Mouse (Mus musculus) E14TG2a.4 (cell line): Measurements from ENCODE around the gene Htatip2.

Experiments used
- H3K27me3 ChIP-seq: 2 replicates; pipeline ENCODE4 v1.6.1; 2014; ENCODE audit warnings: low read length, control low read depth; ENCODE audit not compliant: insufficient read depth
- H3K36me3 ChIP-seq: 2 replicates; pipeline ENCODE4 v1.6.1; 2014; ENCODE audit warnings: low read length, control low read depth; ENCODE audit not compliant: insufficient read depth
- H3K4me1 ChIP-seq: replicated peaks from 2 replicates; pipeline ENCODE4 v1.6.1; 2014; ENCODE audit warnings: low read depth, low read length, control low read depth
- H3K4me3 ChIP-seq: replicated peaks from 2 replicates; pipeline ENCODE4 v1.5.1; 2014; ENCODE audit warnings: mild to moderate bottlenecking, low read length
- H3K9me3 ChIP-seq: 2 replicates; pipeline ENCODE4 v1.6.1; 2014; ENCODE audit warnings: low read length, control low read depth
- CTCF ChIP-seq: conservative IDR thresholded peaks from 2 replicates; pipeline ENCODE4 v1.5.1; 2014; ENCODE audit warnings: low read length
- NANOG ChIP-seq: IDR thresholded peaks from 2 replicates; pipeline ENCODE4 v1.6.1; 2014; ENCODE audit warnings: borderline replicate concordance, low read length, mixed read lengths
- POU5F1 ChIP-seq: IDR thresholded peaks from 2 replicates; pipeline ENCODE4 v1.6.1; 2014; ENCODE audit warnings: low read length, borderline replicate concordance

Htatip2 gene

DNA sequence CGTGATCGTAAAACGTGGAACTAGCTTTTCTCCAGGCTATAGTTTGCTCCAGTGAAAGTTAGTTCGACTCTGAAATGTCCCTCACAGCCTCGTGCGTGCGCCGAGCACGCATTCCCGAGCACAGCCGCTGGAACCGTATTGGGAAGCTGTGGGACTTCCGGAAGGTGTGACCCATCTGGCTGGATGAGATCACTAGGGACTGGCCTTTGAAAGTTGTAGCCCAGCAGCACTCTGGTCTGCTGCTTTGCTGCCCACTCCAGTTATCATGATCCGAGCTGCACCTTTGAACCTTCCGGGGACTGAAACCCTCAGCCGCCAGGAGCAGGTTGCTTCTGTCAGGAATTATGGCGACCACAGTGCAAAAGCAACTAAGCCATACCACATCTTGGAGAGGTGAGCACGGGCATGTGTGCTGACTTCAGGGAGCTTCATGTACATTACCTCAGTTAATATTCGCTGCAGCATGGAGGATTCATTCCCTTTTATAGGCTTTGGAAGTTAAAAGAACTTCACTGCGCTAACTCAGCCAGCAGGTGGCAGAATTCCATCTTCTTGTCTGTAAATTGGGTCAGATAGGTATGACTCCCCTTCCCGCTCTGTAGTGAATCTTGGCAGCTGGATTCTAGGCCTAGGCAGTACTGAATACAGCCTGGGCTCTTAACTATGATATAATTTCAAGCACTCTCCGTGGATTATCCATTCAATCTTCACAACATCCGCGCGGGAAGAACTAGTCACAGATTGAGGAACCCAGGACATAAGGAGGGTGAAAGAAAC lies 6.0 kb upstream of the Htatip2 start:
- TF ChIP-seq NANOG: no peak
- TF ChIP-seq CTCF: peak; percentile 65
- no peak for TF ChIP-seq POU5F1
- peaks cover 16% of the 10 kb centered on the region for H3K27me3 ChIP-seq
- peak overlapping the region; percentile 17; the same call in 1 of the 2 replicates for H3K4me3 ChIP-seq
- H3K9me3 ChIP-seq: no peaks in the 10 kb centered on the region
- peaks cover 29% of the 10 kb centered on the region for H3K4me1 ChIP-seq
- no peaks in the 10 kb centered on the region for H3K36me3 ChIP-seq

DNA sequence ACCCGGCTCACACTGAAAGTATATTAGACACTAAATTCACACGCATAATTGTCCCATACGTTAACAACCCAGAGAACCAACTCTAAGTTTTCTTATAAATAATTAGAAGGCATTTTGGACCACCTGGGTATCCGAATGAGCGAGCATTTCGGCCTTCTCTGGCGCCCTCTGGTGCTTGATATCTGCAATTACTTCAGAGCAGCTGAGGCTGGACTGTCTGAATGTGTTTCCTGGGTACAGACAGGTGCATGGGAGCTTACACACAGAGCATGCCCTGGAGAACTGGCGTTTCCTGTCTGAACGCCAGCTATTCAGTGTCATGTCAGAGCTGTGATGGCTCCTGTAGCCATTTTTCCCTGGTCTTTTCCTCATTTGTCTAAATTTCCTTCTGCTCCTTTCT lies 4.1 kb upstream of the Htatip2 start:
- peak; percentile 92 for TF ChIP-seq CTCF
- no peak for TF ChIP-seq POU5F1
- Histone ChIP-seq H3K36me3 (no peaks in the 10 kb centered on the region), H3K9me3 (no peaks in the 10 kb centered on the region), H3K4me1 (peaks cover 38% of the 10 kb centered on the region), H3K27me3 (peaks cover 28% of the 10 kb centered on the region), H3K4me3 (no peak overlapping the region)

DNA sequence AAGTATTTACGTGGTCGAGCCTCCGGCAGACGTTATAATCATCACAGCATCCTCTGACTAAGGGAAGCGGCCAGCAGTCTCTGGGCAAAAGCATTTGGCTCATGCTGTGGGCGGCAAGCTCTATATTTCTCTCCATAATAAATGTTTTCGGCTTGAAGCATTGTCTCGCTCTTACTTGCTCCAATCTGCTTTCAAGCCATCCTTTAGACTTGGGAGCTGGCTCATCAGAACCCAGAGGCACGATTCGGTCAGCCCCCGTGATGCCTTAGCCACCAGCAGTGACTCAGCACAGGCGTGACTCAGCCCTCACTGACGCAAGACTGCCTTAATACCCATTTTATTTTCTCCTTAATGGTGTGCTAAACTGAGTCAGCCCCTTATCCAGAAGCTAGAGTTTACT lies 3.7 kb downstream of the Htatip2 start:
- Histone ChIP-seq H3K4me1 (peaks cover 46% of the 10 kb centered on the region), H3K9me3 (no peaks in the 10 kb centered on the region), H3K36me3 (no peaks in the 10 kb centered on the region), H3K27me3 (peaks cover 36% of the 10 kb centered on the region), H3K4me3 (0 out of 2 replicates have a peak overlapping the region, but pooled peaks have one; percentile 13)
- TF ChIP-seq POU5F1 (no peak), CTCF (no peak), NANOG (no peak)

DNA sequence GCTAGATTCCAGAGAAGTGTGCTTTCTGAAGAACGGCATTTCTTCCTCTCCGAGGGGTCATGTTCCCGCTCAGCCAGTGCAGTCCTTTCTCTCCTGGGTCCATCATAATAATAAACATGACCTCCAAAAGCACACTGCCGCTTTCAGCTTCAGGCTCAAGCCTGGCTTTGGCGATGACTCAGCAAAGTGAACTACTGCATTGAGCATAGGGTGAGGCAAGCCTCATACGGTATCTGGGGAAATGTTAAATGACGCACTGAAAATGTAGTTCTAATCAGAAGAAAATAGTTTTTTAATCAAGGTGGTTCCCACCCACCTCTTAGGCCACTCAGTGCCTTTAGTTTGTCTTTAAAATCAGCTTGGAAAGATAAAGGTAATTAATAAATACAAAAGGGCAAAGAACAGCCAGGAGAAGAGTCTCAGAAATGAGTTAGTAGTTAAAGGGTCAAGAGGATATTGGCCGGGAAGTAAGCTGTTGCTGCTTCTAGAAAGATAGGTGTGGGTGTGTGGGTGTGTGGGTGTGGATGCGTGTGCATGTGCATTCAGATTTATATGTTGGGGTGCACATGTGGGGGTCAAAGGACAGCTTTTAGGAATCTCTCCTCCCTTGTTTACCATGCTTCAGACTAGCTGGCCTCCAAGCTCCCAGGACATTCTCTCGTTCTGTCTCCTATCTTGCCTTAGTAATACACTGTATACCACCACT lies 5.2 kb downstream of the Htatip2 start:
- no peak overlapping the region for H3K4me3 ChIP-seq
- no peaks in the 10 kb centered on the region for H3K36me3 ChIP-seq
- peaks cover 40% of the 10 kb centered on the region for H3K4me1 ChIP-seq
- no peaks in the 10 kb centered on the region for H3K9me3 ChIP-seq
- TF ChIP-seq NANOG (no peak), CTCF (no peak), POU5F1 (no peak)
- peaks cover 28% of the 10 kb centered on the region for H3K27me3 ChIP-seq

DNA sequence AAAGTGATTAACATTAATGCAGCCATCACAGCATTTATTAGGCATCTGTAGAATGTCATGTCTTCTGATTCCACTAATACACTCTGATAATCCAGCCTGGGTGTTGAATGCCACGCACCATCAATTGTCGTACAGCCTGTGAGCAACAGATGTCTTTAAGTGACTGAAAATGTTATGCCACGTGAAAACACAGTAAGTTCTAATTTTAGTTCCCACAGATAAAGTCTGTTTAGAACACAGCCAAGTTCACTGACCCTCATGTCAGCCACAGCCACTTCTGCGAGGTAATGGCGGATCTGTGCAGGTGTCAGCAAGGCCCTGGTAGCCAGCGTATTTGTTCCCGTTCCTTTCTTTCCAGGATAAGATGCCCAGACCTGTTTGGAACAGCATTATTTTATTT lies 7.3 kb downstream of the Htatip2 start:
- TF ChIP-seq CTCF (no peak), POU5F1 (no peak), NANOG (no peak)
- peaks cover 11% of the 10 kb centered on the region; the same call in 1 of the 2 replicates for H3K27me3 ChIP-seq
- peaks cover 41% of the 10 kb centered on the region for H3K4me1 ChIP-seq
- no peaks in the 10 kb centered on the region for H3K9me3 ChIP-seq
- H3K4me3 ChIP-seq: no peak overlapping the region
- H3K36me3 ChIP-seq: no peaks in the 10 kb centered on the region

DNA sequence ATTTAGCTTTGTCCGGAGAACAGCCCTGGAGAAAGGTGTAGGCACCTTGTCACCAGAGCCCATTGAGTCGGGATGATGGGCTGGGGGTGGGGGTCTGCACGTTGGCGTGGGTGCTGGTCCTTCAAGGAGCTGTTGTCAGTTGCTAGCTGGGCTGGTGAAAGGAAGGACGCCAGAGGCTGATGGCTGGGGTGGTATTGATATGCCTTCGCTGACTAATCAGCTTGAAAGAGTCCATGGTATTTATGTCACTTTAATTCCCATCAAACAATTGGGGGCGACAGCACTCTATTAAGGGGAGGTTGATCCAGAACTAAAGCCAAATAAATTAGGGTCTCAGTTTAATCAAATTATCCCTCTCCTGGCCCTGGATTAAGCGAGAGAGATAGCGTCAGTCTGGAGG lies 9.6 kb downstream of the Htatip2 start:
- Histone ChIP-seq H3K4me3 (no peak overlapping the region), H3K4me1 (peaks cover 25% of the 10 kb centered on the region), H3K36me3 (no peaks in the 10 kb centered on the region), H3K27me3 (0 out of 2 replicates have a peak, but pooled peaks cover 5% of the 10 kb centered on the region), H3K9me3 (no peaks in the 10 kb centered on the region)
- TF ChIP-seq POU5F1 (no peak), NANOG (no peak), CTCF (no peak)

DNA sequence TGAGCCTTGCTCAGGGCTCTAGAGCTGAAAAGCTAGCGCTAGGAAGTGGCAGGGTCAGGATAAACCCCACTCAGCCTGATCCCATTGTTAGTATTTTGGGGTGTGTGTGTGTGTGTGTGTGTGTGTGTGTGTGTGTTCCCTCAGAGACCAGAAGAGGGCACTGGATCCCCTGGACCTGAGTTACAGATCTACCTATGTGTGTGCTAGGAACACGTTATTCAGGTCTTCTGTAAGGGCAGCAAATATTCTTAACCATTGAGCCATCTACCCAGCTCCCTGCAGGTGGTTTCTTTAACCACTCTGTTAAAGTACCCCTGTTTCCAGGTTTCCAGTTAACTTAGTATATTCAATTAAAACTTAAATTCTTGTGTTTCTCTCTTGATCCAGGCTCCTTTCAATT lies 15.5 kb downstream of the Htatip2 start:
- Histone ChIP-seq H3K27me3 (no peaks in the 10 kb centered on the region), H3K9me3 (no peaks in the 10 kb centered on the region), H3K4me1 (peaks cover 22% of the 10 kb centered on the region), H3K36me3 (0 out of 2 replicates have a peak, but pooled peaks cover 2% of the 10 kb centered on the region), H3K4me3 (no peak overlapping the region)
- TF ChIP-seq CTCF: no peak
- no peak for TF ChIP-seq POU5F1
- TF ChIP-seq NANOG: no peak

DNA sequence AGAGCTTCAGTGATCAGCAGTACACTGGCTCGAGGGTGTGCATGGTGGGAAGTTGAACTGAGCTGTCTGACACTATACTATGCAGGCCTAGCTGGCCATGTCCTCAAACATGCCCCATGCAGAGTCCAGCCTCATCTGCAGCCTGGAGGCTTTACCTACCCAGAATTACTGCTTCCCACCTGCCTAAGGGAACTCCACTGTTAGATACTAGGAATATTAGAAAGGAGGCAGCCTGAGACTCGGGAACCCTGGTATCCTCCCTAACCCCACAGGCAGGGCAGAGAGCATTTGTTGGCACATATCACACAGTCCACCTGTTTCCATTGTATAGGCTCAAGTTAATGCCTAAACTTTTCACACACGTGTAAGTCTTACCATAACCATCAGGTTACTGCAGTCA lies 18.7 kb downstream of the Htatip2 start:
- H3K36me3 ChIP-seq: peaks cover 33% of the 10 kb centered on the region
- no peak overlapping the region for H3K4me3 ChIP-seq
- no peak for TF ChIP-seq NANOG
- H3K9me3 ChIP-seq: no peaks in the 10 kb centered on the region
- H3K4me1 ChIP-seq: peaks cover 28% of the 10 kb centered on the region
- no peaks in the 10 kb centered on the region for H3K27me3 ChIP-seq
